Mouse (Mus musculus): ENCODE results near the gene Aars2. TPM values are rescaled to one million over a fixed set of nuclear protein-coding genes. Genes with fewer than 3 reads are reported as not detected.

Aars2 gene
- polyA plus RNA-seq, 1 experiment from 2014 or later: 14.3 TPM

- H3K4me2 ChIP-seq (ENCODE audit: low read depth, low read length): no peak overlapping the region
- H3K27ac ChIP-seq (replicated peaks; ENCODE audit: low read depth, low read length): no peak overlapping the region
- no peak overlapping the region for H3K4me3 ChIP-seq (ENCODE audit: low read depth, low read length)
- DNase-seq (ENCODE audit: low spot score): peak; percentile 73
- no peaks in the 10 kb centered on the region for H3K9me3 ChIP-seq (replicated peaks; ENCODE audit: control insufficient read depth, low read length)
- peaks cover 8% of the 10 kb centered on the region; the same call in 1 of the 2 replicates for H3K27me3 ChIP-seq (ENCODE audit: control insufficient read depth, insufficient read depth, low read length)
- ATAC-seq (replicated peaks; ENCODE audit: insufficient number of reproducible peaks, low FRiP score, low TSS enrichment, low read depth): no peak
- H3K9ac ChIP-seq (replicated peaks; ENCODE audit: low read length): no peak overlapping the region
- H3K36me3 ChIP-seq (replicated peaks; ENCODE audit: control insufficient read depth, insufficient read depth, low read depth, low read length): no peaks in the 10 kb centered on the region
- H3K4me1 ChIP-seq (ENCODE audit: control insufficient read depth, insufficient read depth, low read length): no peaks in the 10 kb centered on the region
- 16% methylated on average over 5 of the region's 5 CpGs for WGBS
Observed at GRCm38 (mm10) chr17:45536264-45536663, 29.6 kb downstream of the Aars2 start.

- no peak for ATAC-seq (replicated peaks; ENCODE audit: insufficient number of reproducible peaks, low FRiP score, low TSS enrichment, low read depth)
- H3K9ac ChIP-seq (replicated peaks; ENCODE audit: low read length): no peak overlapping the region
- no peak overlapping the region for H3K27ac ChIP-seq (replicated peaks; ENCODE audit: low read depth, low read length)
- H3K4me2 ChIP-seq (ENCODE audit: low read depth, low read length): no peak overlapping the region
- no peak overlapping the region for H3K4me3 ChIP-seq (ENCODE audit: low read depth, low read length)
- no peaks in the 10 kb centered on the region for H3K9me3 ChIP-seq (replicated peaks; ENCODE audit: control insufficient read depth, low read length)
- 63% methylated on average over 4 of the region's 4 CpGs for WGBS
- H3K36me3 ChIP-seq (replicated peaks; ENCODE audit: control insufficient read depth, insufficient read depth, low read depth, low read length): no peaks in the 10 kb centered on the region
- peaks cover 14% of the 10 kb centered on the region for H3K27me3 ChIP-seq (ENCODE audit: control insufficient read depth, insufficient read depth, low read length)
- no peak for DNase-seq (ENCODE audit: low spot score)
- no peaks in the 10 kb centered on the region for H3K4me1 ChIP-seq (ENCODE audit: control insufficient read depth, insufficient read depth, low read length)
Observed at GRCm38 (mm10) chr17:45538394-45538793, 31.8 kb downstream of the Aars2 start.

- H3K4me1 ChIP-seq (ENCODE audit: control insufficient read depth, insufficient read depth, low read length): no peaks in the 10 kb centered on the region; the same call in 1 of the 2 replicates
- H3K9me3 ChIP-seq (replicated peaks; ENCODE audit: control insufficient read depth, low read length): no peaks in the 10 kb centered on the region
- no peaks in the 10 kb centered on the region; the same call in 1 of the 2 replicates for H3K36me3 ChIP-seq (replicated peaks; ENCODE audit: control insufficient read depth, insufficient read depth, low read depth, low read length)
- no peak overlapping the region for H3K27ac ChIP-seq (replicated peaks; ENCODE audit: low read depth, low read length)
- H3K27me3 ChIP-seq (ENCODE audit: control insufficient read depth, insufficient read depth, low read length): peaks cover 24% of the 10 kb centered on the region
- no peak overlapping the region for H3K9ac ChIP-seq (replicated peaks; ENCODE audit: low read length)
- no peak overlapping the region for H3K4me2 ChIP-seq (ENCODE audit: low read depth, low read length)
- DNase-seq (ENCODE audit: low spot score): no peak
- no peak overlapping the region for H3K4me3 ChIP-seq (ENCODE audit: low read depth, low read length)
- WGBS: 79% methylated on average over 21 of the region's 21 CpGs
- no peak for ATAC-seq (replicated peaks; ENCODE audit: insufficient number of reproducible peaks, low FRiP score, low TSS enrichment, low read depth)
Observed at GRCm38 (mm10) chr17:45539664-45540063, 33.0 kb downstream of the Aars2 start.

- Histone ChIP-seq H3K4me2 (ENCODE audit: low read depth, low read length) (no peak overlapping the region), H3K4me1 (ENCODE audit: control insufficient read depth, insufficient read depth, low read length) (peaks cover 8% of the 10 kb centered on the region), H3K27ac (replicated peaks; ENCODE audit: low read depth, low read length) (no peak overlapping the region), H3K27me3 (ENCODE audit: control insufficient read depth, insufficient read depth, low read length) (peaks cover 42% of the 10 kb centered on the region), H3K4me3 (ENCODE audit: low read depth, low read length) (no peak overlapping the region), H3K9me3 (replicated peaks; ENCODE audit: control insufficient read depth, low read length) (no peaks in the 10 kb centered on the region), H3K36me3 (replicated peaks; ENCODE audit: control insufficient read depth, insufficient read depth, low read depth, low read length) (no peaks in the 10 kb centered on the region; the same call in none of the 2 replicates), H3K9ac (replicated peaks; ENCODE audit: low read length) (no peak overlapping the region)
- WGBS: 44% methylated on average over 6 of the region's 6 CpGs
- DNase-seq (ENCODE audit: low spot score) (no peak), ATAC-seq (replicated peaks; ENCODE audit: insufficient number of reproducible peaks, low FRiP score, low TSS enrichment, low read depth) (no peak)
Observed at GRCm38 (mm10) chr17:45542129-45542528, 35.5 kb downstream of the Aars2 start.

GRCm38 (mm10) chr17:45542705-45543104 lies 36.1 kb downstream of the Aars2 start:
- Histone ChIP-seq H3K4me1 (ENCODE audit: control insufficient read depth, insufficient read depth, low read length) (peaks cover 8% of the 10 kb centered on the region), H3K9ac (replicated peaks; ENCODE audit: low read length) (no peak overlapping the region), H3K4me3 (ENCODE audit: low read depth, low read length) (no peak overlapping the region), H3K27me3 (ENCODE audit: control insufficient read depth, insufficient read depth, low read length) (peaks cover 46% of the 10 kb centered on the region), H3K9me3 (replicated peaks; ENCODE audit: control insufficient read depth, low read length) (no peaks in the 10 kb centered on the region), H3K4me2 (ENCODE audit: low read depth, low read length) (no peak overlapping the region), H3K27ac (replicated peaks; ENCODE audit: low read depth, low read length) (no peak overlapping the region), H3K36me3 (replicated peaks; ENCODE audit: control insufficient read depth, insufficient read depth, low read depth, low read length) (no peaks in the 10 kb centered on the region; the same call in none of the 2 replicates)
- 79% methylated on average over 2 of the region's 2 CpGs for WGBS
- DNase-seq (ENCODE audit: low spot score): no peak
- no peak for ATAC-seq (replicated peaks; ENCODE audit: insufficient number of reproducible peaks, low FRiP score, low TSS enrichment, low read depth)

- Histone ChIP-seq H3K27ac (replicated peaks; ENCODE audit: low read depth, low read length) (no peak overlapping the region), H3K4me2 (ENCODE audit: low read depth, low read length) (no peak overlapping the region), H3K36me3 (replicated peaks; ENCODE audit: control insufficient read depth, insufficient read depth, low read depth, low read length) (no peaks in the 10 kb centered on the region; the same call in none of the 2 replicates), H3K9me3 (replicated peaks; ENCODE audit: control insufficient read depth, low read length) (no peaks in the 10 kb centered on the region), H3K27me3 (ENCODE audit: control insufficient read depth, insufficient read depth, low read length) (peaks cover 46% of the 10 kb centered on the region), H3K4me3 (ENCODE audit: low read depth, low read length) (no peak overlapping the region), H3K9ac (replicated peaks; ENCODE audit: low read length) (no peak overlapping the region), H3K4me1 (ENCODE audit: control insufficient read depth, insufficient read depth, low read length) (peaks cover 8% of the 10 kb centered on the region)
- DNase-seq (ENCODE audit: low spot score) (no peak), ATAC-seq (replicated peaks; ENCODE audit: insufficient number of reproducible peaks, low FRiP score, low TSS enrichment, low read depth) (no peak)
- WGBS: 19% methylated on average over 1 of the region's 1 CpGs
Observed at GRCm38 (mm10) chr17:45543115-45543514, 36.5 kb downstream of the Aars2 start.

- Histone ChIP-seq H3K9ac (replicated peaks; ENCODE audit: low read length) (no peak overlapping the region), H3K4me2 (ENCODE audit: low read depth, low read length) (no peak overlapping the region), H3K36me3 (replicated peaks; ENCODE audit: control insufficient read depth, insufficient read depth, low read depth, low read length) (no peaks in the 10 kb centered on the region; the same call in none of the 2 replicates), H3K27ac (replicated peaks; ENCODE audit: low read depth, low read length) (no peak overlapping the region), H3K4me3 (ENCODE audit: low read depth, low read length) (no peak overlapping the region), H3K27me3 (ENCODE audit: control insufficient read depth, insufficient read depth, low read length) (peaks cover 49% of the 10 kb centered on the region), H3K4me1 (ENCODE audit: control insufficient read depth, insufficient read depth, low read length) (peaks cover 8% of the 10 kb centered on the region), H3K9me3 (replicated peaks; ENCODE audit: control insufficient read depth, low read length) (no peaks in the 10 kb centered on the region)
- 7% methylated on average over 24 of the region's 24 CpGs for WGBS
- DNase-seq (ENCODE audit: low spot score): peak; percentile 42
- no peak for ATAC-seq (replicated peaks; ENCODE audit: insufficient number of reproducible peaks, low FRiP score, low TSS enrichment, low read depth)
Observed at GRCm38 (mm10) chr17:45544001-45544872, 37.6 kb downstream of the Aars2 start.

- Histone ChIP-seq H3K4me3 (ENCODE audit: low read depth, low read length) (peak overlapping the region; percentile 2; the same call in 1 of the 2 replicates), H3K4me2 (ENCODE audit: low read depth, low read length) (peak overlapping the region; percentile 27), H3K36me3 (replicated peaks; ENCODE audit: control insufficient read depth, insufficient read depth, low read depth, low read length) (no peaks in the 10 kb centered on the region; the same call in none of the 2 replicates), H3K27ac (replicated peaks; ENCODE audit: low read depth, low read length) (no peak overlapping the region), H3K9me3 (replicated peaks; ENCODE audit: control insufficient read depth, low read length) (no peaks in the 10 kb centered on the region), H3K9ac (replicated peaks; ENCODE audit: low read length) (no peak overlapping the region), H3K27me3 (ENCODE audit: control insufficient read depth, insufficient read depth, low read length) (peaks cover 49% of the 10 kb centered on the region), H3K4me1 (ENCODE audit: control insufficient read depth, insufficient read depth, low read length) (peaks cover 8% of the 10 kb centered on the region)
- 3% methylated on average over 44 of the region's 46 CpGs for whole genome bisulfite sequencing
- DNase-seq (ENCODE audit: low spot score): no peak
- no peak for ATAC-seq (replicated peaks; ENCODE audit: insufficient number of reproducible peaks, low FRiP score, low TSS enrichment, low read depth)
Observed at GRCm38 (mm10) chr17:45544873-45545277, 38.2 kb downstream of the Aars2 start.
